Comparison of ENCODE assay signal across 11 mouse cellular contexts in genomic region chr9:44722575-44722974, GRCm38 (mm10). TPM values are rescaled to one million over a fixed set of nuclear protein-coding genes. Genes with fewer than 3 reads are reported as not detected.
DNase-seq lines count a peak whose midpoint lies in the region; ATAC-seq and TF ChIP-seq lines count a peak whose summit lies in the region.
"Had no signal": no experiment of that assay in that cellular context is flagged by ENCODE, and none has a peak within 500 bp of the region (broad histone marks: within the 10 kb centered on the region; RNA-seq: fewer than 3 reads in every experiment).

No protein-coding gene starts in this region.

- peaks cover 4% of the 10 kb centered on the region for H3K36me3 ChIP-seq in lung, postnatal 0 days (ENCODE audit: insufficient read depth, low read length)
- peaks cover 9% of the 10 kb centered on the region for H3K36me3 ChIP-seq in hindbrain, embryonic 10.5 days
- H3K36me3 ChIP-seq: liver, embryonic 12.5 days had no signal

- H3K4me3 ChIP-seq in lung, postnatal 0 days (ENCODE audit: low read depth, low read length), result no peak overlapping the region
- H3K4me3 ChIP-seq in hindbrain, embryonic 10.5 days, result no peak overlapping the region
- H3K4me3 ChIP-seq: liver, embryonic 12.5 days had no signal

- H3K27me3 ChIP-seq in lung, postnatal 0 days (replicated peaks; ENCODE audit: insufficient read depth, low read length), result no peaks in the 10 kb centered on the region
- no peaks in the 10 kb centered on the region for H3K27me3 ChIP-seq in hindbrain, embryonic 10.5 days (ENCODE audit: insufficient read depth, poor library complexity, severe bottlenecking)

- no peak for ATAC-seq in lung, postnatal 0 days

- H3K27ac ChIP-seq in lung, postnatal 0 days (ENCODE audit: low read length), result peak overlapping the region; percentile 76
- peak overlapping the region; percentile 96 for H3K27ac ChIP-seq in hindbrain, embryonic 10.5 days

- DNase-seq in heart, adult 11 months, result peak; percentile 93
- DNase-seq in heart, postnatal 10 days, result no peak
- no peak for DNase-seq in lung, postnatal 0 days (ENCODE audit: low spot score)
- no peak for DNase-seq in lung, postnatal 4 days
- no peak for DNase-seq in hindbrain, embryonic 10.5 days (ENCODE audit: low spot score)
- peak; percentile 71 for DNase-seq in retina, embryonic 14.5 days (ENCODE audit: low spot score)
- DNase-seq in B cell, adult 2 months, result no peak
- DNase-seq in embryo, embryonic 10 days (ENCODE audit: low spot score), result no peak
- DNase-seq: cerebellum, postnatal 25 days; kidney, postnatal 25 days had no signal

- H3K4me1 ChIP-seq in lung, postnatal 0 days (ENCODE audit: insufficient read depth, low read depth, low read length), result peaks cover 11% of the 10 kb centered on the region
- H3K4me1 ChIP-seq in hindbrain, embryonic 10.5 days (replicated peaks), result peaks cover 90% of the 10 kb centered on the region

- H3K9ac ChIP-seq in lung, postnatal 0 days (replicated peaks; ENCODE audit: low read depth), result no peak overlapping the region
- H3K9ac ChIP-seq: liver, embryonic 12.5 days had no signal

- TF ChIP-seq EP300 in lung, postnatal 0 days (IDR thresholded peaks at IDR 0.05), result no peak

- H3K9me3 ChIP-seq in lung, postnatal 0 days (ENCODE audit: low read length), result no peaks in the 10 kb centered on the region
- H3K9me3 ChIP-seq in hindbrain, embryonic 10.5 days, result no peaks in the 10 kb centered on the region
- H3K9me3 ChIP-seq: liver, embryonic 12.5 days had no signal

- H3K4me2 ChIP-seq in lung, postnatal 0 days (replicated peaks; ENCODE audit: low read depth, low read length), result no peak overlapping the region
- H3K4me2 ChIP-seq: liver, embryonic 12.5 days had no signal

- WGBS in lung, postnatal 0 days, result 52% methylated on average over 7 of the region's 7 CpGs
- 71% methylated on average over 7 of the region's 7 CpGs for WGBS in hindbrain, embryonic 10.5 days

- no peak for TF ChIP-seq CTCF in lung, postnatal 0 days (IDR thresholded peaks at IDR 0.05)

- intact Hi-C loops in heart, postnatal 10 days (cut with DNase I), result no loop called here

RNA-seq across cellular contexts. Expression of gene Phldb1, which starts 12.4 kb away (rescaled TPM):
- total RNA-seq in heart, postnatal 10 days (2021), result 100 to 1,000 TPM; 127 to 130 TPM
- 21.3 and 21.8 TPM in 2 replicates for polyA plus RNA-seq in lung, postnatal 0 days (2015; fragmentation: Nextera tagmentation; extraction: Ambion mirVana)
- polyA plus RNA-seq in hindbrain, embryonic 10.5 days (2016; fragmentation: Nextera tagmentation; extraction: Ambion mirVana), result 45.4 and 49.5 TPM in 2 replicates

RNA-seq across cellular contexts. Expression of gene Arcn1, which starts 45.1 kb away (rescaled TPM):
- total RNA-seq in heart, postnatal 10 days (2021), result 100 to 1,000 TPM; 103 to 114 TPM
- polyA plus RNA-seq in lung, postnatal 0 days (2015; fragmentation: Nextera tagmentation; extraction: Ambion mirVana), result 92.3 and 104 TPM in 2 replicates
- polyA plus RNA-seq in hindbrain, embryonic 10.5 days (2016; fragmentation: Nextera tagmentation; extraction: Ambion mirVana), result 154 and 170 TPM in 2 replicates

RNA-seq across cellular contexts. Expression of gene Ift46, which starts 45.1 kb away (rescaled TPM):
- 10 to 100 TPM; 42.6 to 50.5 TPM for total RNA-seq in heart, postnatal 10 days (2021)
- polyA plus RNA-seq in lung, postnatal 0 days (2015; fragmentation: Nextera tagmentation; extraction: Ambion mirVana), result 81.4 and 91.7 TPM in 2 replicates
- 124 and 152 TPM in 2 replicates for polyA plus RNA-seq in hindbrain, embryonic 10.5 days (2016; fragmentation: Nextera tagmentation; extraction: Ambion mirVana)

RNA-seq across cellular contexts. Expression of gene Treh, which starts 49.5 kb away (rescaled TPM):
- not detected for total RNA-seq in heart, postnatal 10 days (2021)
- not detected in 2 replicates for polyA plus RNA-seq in lung, postnatal 0 days (2015; fragmentation: Nextera tagmentation; extraction: Ambion mirVana)
- polyA plus RNA-seq in hindbrain, embryonic 10.5 days (2016; fragmentation: Nextera tagmentation; extraction: Ambion mirVana), result not detected in 2 replicates
- polyA plus RNA-seq: liver, embryonic 12.5 days had no signal

Comparison
In these comparisons a context has a peak if more than half of its experiments do, and no peak if none do; other contexts are left out.
1. DNase-seq: peak in heart, adult 11 months (single experiment) and retina, embryonic 14.5 days (single experiment); none in heart, postnatal 10 days (0 of 2), lung, postnatal 0 days (single experiment), lung, postnatal 4 days (0 of 2), hindbrain, embryonic 10.5 days (single experiment), B cell, adult 2 months (0 of 2) and embryo, embryonic 10 days (single experiment).